Mouse (Mus musculus) MEL-GATA-1-ER (cell line): ENCODE measurements around the gene Stab1.

Source experiments
- DNase-seq: peaks from one replicate; pipeline ENCODE4 v3.0.0-alpha.2; 2012; ENCODE audit warnings: low read depth; ENCODE audit errors: extremely low read depth

Stab1 gene

GRCm38 (mm10) chr14:31132031-31132430 is 36.4 kb downstream of the Stab1 start:
- peak; percentile 51 for DNase-seq

DNA sequence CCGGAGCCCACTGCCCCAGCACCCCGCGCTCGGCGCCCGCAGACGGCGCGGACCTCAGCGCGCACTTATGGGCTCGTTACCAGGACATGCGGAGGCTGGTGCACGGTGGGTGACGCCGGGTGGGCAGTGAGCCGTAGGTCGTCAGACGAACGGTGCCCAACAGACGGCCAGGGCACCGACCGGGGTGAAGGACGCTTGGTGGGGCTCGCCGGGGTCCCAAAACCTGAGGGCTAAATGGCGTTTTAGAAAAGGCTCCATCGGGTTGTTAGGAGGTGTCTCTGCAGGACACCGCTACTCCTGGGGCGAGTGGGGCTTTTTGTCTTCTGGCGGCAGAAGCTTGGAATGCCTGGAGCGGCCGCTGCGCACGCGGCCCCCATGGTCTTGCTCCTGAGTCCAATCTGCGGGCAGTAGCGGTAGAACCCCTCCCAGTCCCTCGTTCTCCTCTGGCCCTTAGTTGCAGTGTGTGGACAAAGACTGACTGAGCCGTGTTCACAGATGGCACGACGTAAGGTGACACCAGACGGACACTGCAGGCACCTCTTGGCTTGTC is 37.1 kb downstream of the Stab1 start:
- no peak for DNase-seq

DNA sequence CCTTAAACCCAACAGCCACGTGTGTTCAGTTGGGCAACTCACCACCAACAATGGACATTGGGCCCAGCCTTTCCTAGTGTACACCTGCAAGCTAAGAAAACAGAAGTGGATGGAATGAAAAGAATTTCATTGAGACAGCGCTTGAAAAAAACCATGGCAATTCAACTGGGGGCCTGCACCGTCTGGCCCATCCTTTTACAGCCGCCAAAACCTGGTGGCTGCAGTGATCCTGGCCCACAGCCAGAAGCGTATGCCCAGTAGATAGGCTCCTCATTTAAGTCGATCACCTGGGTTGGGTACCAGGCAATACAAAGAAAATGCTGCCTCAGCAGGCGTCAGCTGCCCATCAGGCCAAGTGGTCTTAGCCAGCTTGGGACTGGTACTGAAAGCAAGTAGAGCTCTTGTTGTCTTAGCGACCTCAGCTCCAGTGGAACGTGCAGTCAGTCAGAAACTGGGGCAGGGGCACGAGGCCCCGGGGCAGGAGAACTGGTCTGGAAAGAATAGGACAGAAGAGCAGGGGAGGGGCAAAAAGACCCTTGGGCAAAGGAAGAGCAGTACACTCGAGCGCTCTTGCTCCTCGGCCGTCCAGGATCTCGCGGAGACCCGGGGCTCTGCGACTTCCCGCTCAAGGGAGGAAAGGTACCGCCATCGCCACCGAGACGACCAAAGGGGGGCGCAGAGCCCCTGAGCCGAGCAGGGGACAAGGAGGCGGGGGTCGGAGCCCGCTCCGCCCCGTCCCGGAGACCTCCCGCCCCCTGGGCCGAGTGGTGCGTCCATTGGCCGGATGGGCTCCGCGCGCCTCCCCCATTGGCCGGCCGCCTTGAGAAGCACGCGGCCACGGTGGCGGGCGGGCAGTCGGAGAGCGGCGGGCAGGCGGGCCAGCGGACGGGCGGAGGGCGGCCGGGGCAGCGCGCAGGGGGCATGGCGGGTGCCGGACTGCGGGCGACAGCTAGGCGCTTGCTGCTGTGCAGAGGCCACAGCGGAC is 37.9 kb downstream of the Stab1 start, which contains the start of gene Nt5dc2:
Nt5dc2 (plus strand) TSS at position 818 of the 985 bp plus-strand sequence.
- DNase-seq = peak; percentile 33

GRCm38 (mm10) chr14:31129326-31130235 is 38.9 kb downstream of the Stab1 start:
- DNase-seq = no peak

GRCm38 (mm10) chr14:31128826-31129219 is 39.6 kb downstream of the Stab1 start, which contains the start of gene Smim4:
Smim4 (minus strand) TSS chr14:31128956.
- DNase-seq = peak; percentile 96

GRCm38 (mm10) chr14:31128101-31128825 is 40.2 kb downstream of the Stab1 start:
- peak; percentile 52 for DNase-seq

- DNase-seq = no peak
Measured at GRCm38 (mm10) chr14:31126826-31127225, 41.6 kb downstream of the Stab1 start.

GRCm38 (mm10) chr14:31125106-31126075 is 43.0 kb downstream of the Stab1 start:
- no peak for DNase-seq

DNA sequence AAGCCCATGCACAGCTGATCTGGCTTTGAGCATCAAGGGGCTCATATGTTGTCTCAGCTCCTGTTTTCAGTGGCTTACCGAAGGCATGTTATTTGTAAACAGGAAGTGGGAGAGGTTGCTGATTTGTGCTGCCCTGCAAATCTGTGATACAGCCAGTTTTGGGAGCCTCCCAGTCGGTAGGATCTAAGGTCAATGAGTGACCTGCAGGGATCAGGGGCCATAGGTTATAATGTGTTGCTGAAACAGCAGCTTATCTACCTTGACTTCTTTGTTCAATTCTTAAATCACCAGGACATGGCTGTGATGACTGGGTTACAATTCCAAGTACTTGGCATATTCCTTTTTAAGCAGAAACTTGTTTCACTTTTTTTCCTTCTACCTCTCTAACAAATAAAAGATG is 52.9 kb downstream of the Stab1 start:
- no peak for DNase-seq

DNA sequence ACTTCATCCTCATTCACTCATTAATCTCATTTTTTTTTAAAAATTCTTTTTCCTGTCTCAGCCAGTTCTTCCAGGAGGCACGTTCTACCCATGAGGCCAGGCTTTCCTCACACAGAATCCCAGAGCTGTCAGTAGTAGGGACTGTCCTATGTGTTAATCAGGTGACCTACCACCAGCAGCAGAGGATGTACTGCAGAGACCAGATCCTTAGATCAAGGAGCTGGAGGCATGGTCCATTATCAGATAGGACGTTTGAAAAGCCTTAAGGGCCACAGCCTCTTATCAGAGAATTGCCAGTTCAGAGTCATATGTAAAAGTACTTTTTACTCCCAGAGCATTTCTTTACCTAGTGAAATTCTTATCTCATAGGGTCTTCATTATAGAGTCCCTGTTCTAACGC is 54.4 kb downstream of the Stab1 start:
- no peak for DNase-seq

GRCm38 (mm10) chr14:31112187-31112586 is 56.3 kb downstream of the Stab1 start:
- DNase-seq = no peak

- DNase-seq = peak; percentile 69
Measured at GRCm38 (mm10) chr14:31110613-31111012, 57.8 kb downstream of the Stab1 start.

- DNase-seq = no peak
Measured at GRCm38 (mm10) chr14:31105156-31105555, 63.3 kb downstream of the Stab1 start.

- DNase-seq = no peak
Measured at GRCm38 (mm10) chr14:31089918-31090317, 78.5 kb downstream of the Stab1 start.
